Mouse (Mus musculus) spleen, adult 12 weeks (tissue): ENCODE results near the gene Suclg2.

Source experiments
- DNase-seq: peaks from one replicate; pipeline ENCODE4 v3.0.0; 2022; ENCODE audit warnings: low spot score

Gene Suclg2

GRCm38 (mm10) chr6:95718031-95718968, at the start of gene Suclg2:
Suclg2 (minus strand) TSS chr6:95718800.
- DNase-seq = peak; percentile 48

GRCm38 (mm10) chr6:95766566-95766965, 48.0 kb upstream of the Suclg2 start:
- no peak for DNase-seq

GRCm38 (mm10) chr6:95759558-95760172, 41.1 kb upstream of the Suclg2 start:
- no peak for DNase-seq

- DNase-seq = no peak
These were observed 23.8 kb upstream of the Suclg2 start for GRCm38 (mm10) chr6:95742378-95742777.

GRCm38 (mm10) chr6:95731570-95732367, 13.2 kb upstream of the Suclg2 start:
- no peak for DNase-seq

- DNase-seq = no peak
These were observed 10.8 kb upstream of the Suclg2 start for GRCm38 (mm10) chr6:95729399-95729798.

GRCm38 (mm10) chr6:95725281-95725680, 6.7 kb upstream of the Suclg2 start:
- no peak for DNase-seq

GRCm38 (mm10) chr6:95723361-95723760, 4.8 kb upstream of the Suclg2 start:
- DNase-seq = no peak

- no peak for DNase-seq
These were observed 1.2 kb upstream of the Suclg2 start for GRCm38 (mm10) chr6:95719791-95720190.

GRCm38 (mm10) chr6:95718969-95719333, 351 bp upstream of the Suclg2 start:
- DNase-seq = no peak

GRCm38 (mm10) chr6:95717071-95717470, 1.5 kb downstream of the Suclg2 start:
- no peak for DNase-seq

GRCm38 (mm10) chr6:95716476-95716875, 2.1 kb downstream of the Suclg2 start:
- DNase-seq = no peak

- DNase-seq = no peak
These were observed 5.4 kb downstream of the Suclg2 start for GRCm38 (mm10) chr6:95713245-95713644.

GRCm38 (mm10) chr6:95712081-95712480, 6.5 kb downstream of the Suclg2 start:
- no peak for DNase-seq

GRCm38 (mm10) chr6:95711671-95712070, 6.9 kb downstream of the Suclg2 start:
- DNase-seq = no peak

- no peak for DNase-seq
These were observed 7.7 kb downstream of the Suclg2 start for GRCm38 (mm10) chr6:95710886-95711285.

- no peak for DNase-seq
These were observed 9.1 kb downstream of the Suclg2 start for GRCm38 (mm10) chr6:95709531-95709930.

- DNase-seq = no peak
These were observed 9.5 kb downstream of the Suclg2 start for GRCm38 (mm10) chr6:95709106-95709505.

GRCm38 (mm10) chr6:95704626-95705025, 14.0 kb downstream of the Suclg2 start:
- no peak for DNase-seq

GRCm38 (mm10) chr6:95702200-95702599, 16.4 kb downstream of the Suclg2 start:
- no peak for DNase-seq

- DNase-seq = no peak
These were observed 16.8 kb downstream of the Suclg2 start for GRCm38 (mm10) chr6:95701786-95702185.

GRCm38 (mm10) chr6:95700981-95701610, 17.5 kb downstream of the Suclg2 start:
- DNase-seq = no peak
